Comparison of ENCODE assay signal across 8 mouse cellular contexts in the genomic region with DNA sequence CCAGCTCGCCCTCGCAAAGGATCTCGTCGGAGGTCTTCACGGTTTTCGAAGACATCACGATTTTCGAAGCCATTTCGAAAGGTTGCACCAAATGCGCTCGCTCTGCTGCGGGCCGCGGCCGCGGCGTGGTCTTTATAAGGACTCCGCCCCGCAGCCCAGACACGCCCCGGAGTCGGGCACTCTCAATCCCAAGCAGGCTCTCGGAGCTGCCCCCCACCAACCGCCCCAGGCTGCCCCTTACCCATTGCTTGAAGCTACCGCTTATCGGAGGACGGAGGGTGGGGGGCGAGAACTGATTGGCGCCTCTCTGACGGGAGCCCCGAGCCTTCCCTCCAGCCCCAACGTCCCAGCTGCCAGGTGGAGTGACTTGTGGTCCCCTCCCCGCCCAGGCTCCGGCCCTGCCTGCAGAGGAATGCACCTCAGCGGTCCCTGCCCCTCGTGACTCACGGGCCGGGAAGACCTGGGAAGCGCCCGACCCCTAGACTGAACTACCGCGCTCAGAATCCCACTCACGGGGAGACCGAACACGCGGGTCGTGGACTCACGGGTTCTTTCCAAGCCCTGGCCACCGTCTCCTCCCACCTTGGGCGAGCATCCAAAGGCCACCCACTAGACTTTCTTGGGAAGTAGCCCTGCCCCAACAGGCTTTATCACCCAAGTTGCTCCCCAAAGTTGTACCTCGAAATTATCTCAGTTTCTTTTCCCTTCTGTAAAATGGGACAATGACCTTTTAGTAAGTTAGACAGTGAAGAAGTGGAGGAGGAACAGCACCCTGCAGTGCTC. TPM values are rescaled to one million over a fixed set of nuclear protein-coding genes. Genes with fewer than 3 reads are reported as not detected.
DNase-seq lines count a peak whose midpoint lies in the region; ATAC-seq and TF ChIP-seq lines count a peak whose summit lies in the region.

A gene (minus strand): TSS at position 733 of the 783 bp plus-strand sequence.

- peak; percentile 13 for DNase-seq in thymus, postnatal 14 days
- DNase-seq in thymus, postnatal 25 days, result no peak
- peak; percentile 78 for DNase-seq in kidney, adult 18-20 months
- peak; percentile 51 for DNase-seq in lung, embryonic 14.5 days
- DNase-seq in spleen, postnatal 14 days (ENCODE audit: low spot score in 2 of 2), result no peak
- no peak for DNase-seq in thymus, postnatal 4 days

- no peaks in the 10 kb centered on the region for H3K9me3 ChIP-seq in forebrain, embryonic 12.5 days
- H3K9me3 ChIP-seq in lung, embryonic 14.5 days (ENCODE audit: low read depth, low read length), result no peaks in the 10 kb centered on the region
- H3K9me3 ChIP-seq in stomach, embryonic 15.5 days, result no peaks in the 10 kb centered on the region

- H3K4me2 ChIP-seq in forebrain, embryonic 12.5 days, result peak within 1 kb of the TSS; percentile 61
- H3K4me2 ChIP-seq in lung, embryonic 14.5 days, result peak within 1 kb of the TSS; percentile 89
- peak within 1 kb of the TSS; percentile 79 for H3K4me2 ChIP-seq in stomach, embryonic 15.5 days

- no peaks in the 10 kb centered on the region for H3K36me3 ChIP-seq in forebrain, embryonic 12.5 days (replicated peaks)
- no peaks in the 10 kb centered on the region for H3K36me3 ChIP-seq in lung, embryonic 14.5 days (ENCODE audit: insufficient read depth)
- no peaks in the 10 kb centered on the region for H3K36me3 ChIP-seq in stomach, embryonic 15.5 days

- no peak for TF ChIP-seq CTCF in lung, embryonic 14.5 days (IDR thresholded peaks at IDR 0.05; ENCODE audit: low read depth)

- H3K27me3 ChIP-seq in forebrain, embryonic 12.5 days, result peaks cover 73% of the 10 kb centered on the region
- peaks cover 43% of the 10 kb centered on the region for H3K27me3 ChIP-seq in lung, embryonic 14.5 days (ENCODE audit: insufficient read depth, low read length)
- peaks cover 30% of the 10 kb centered on the region for H3K27me3 ChIP-seq in stomach, embryonic 15.5 days (replicated peaks)

- WGBS in forebrain, embryonic 12.5 days, result 7% methylated on average over 51 of the region's 51 CpGs
- 2% methylated on average over 51 of the region's 51 CpGs for WGBS in lung, embryonic 14.5 days
- 2% methylated on average over 51 of the region's 51 CpGs for WGBS in stomach, embryonic 15.5 days

- H3K4me3 ChIP-seq in forebrain, embryonic 12.5 days (replicated peaks), result peak within 1 kb of the TSS; percentile 39
- peak within 1 kb of the TSS; percentile 47 for H3K4me3 ChIP-seq in lung, embryonic 14.5 days (ENCODE audit: low read depth, low read length)
- H3K4me3 ChIP-seq in stomach, embryonic 15.5 days (replicated peaks), result peak within 1 kb of the TSS; percentile 42

- peaks cover 14% of the 10 kb centered on the region for H3K4me1 ChIP-seq in forebrain, embryonic 12.5 days
- H3K4me1 ChIP-seq in lung, embryonic 14.5 days (ENCODE audit: insufficient read depth), result peaks cover 4% of the 10 kb centered on the region; the same call in 1 of the 2 replicates
- H3K4me1 ChIP-seq in stomach, embryonic 15.5 days, result peaks cover 7% of the 10 kb centered on the region; the same call in 1 of the 2 replicates

- ATAC-seq in forebrain, embryonic 12.5 days (ENCODE audit: low FRiP score), result peak; percentile 16; the same call in 1 of the 2 replicates
- ATAC-seq in lung, embryonic 14.5 days (ENCODE audit: insufficient read depth), result peak; percentile 25; the same call in 1 of the 2 replicates
- peak; percentile 32; the same call in 1 of the 2 replicates for ATAC-seq in stomach, embryonic 15.5 days (ENCODE audit: insufficient read depth, low FRiP score, low read depth)

- no peak within 1 kb of the TSS for H3K27ac ChIP-seq in forebrain, embryonic 12.5 days
- H3K27ac ChIP-seq in lung, embryonic 14.5 days (ENCODE audit: low read depth), result no peak within 1 kb of the TSS
- H3K27ac ChIP-seq in stomach, embryonic 15.5 days, result no peak within 1 kb of the TSS

- H3K9ac ChIP-seq in forebrain, embryonic 12.5 days, result peak within 1 kb of the TSS; percentile 5; the same call in 1 of the 2 replicates
- peak within 1 kb of the TSS; percentile 35 for H3K9ac ChIP-seq in lung, embryonic 14.5 days
- peak within 1 kb of the TSS; percentile 17; the same call in 1 of the 2 replicates for H3K9ac ChIP-seq in stomach, embryonic 15.5 days

RNA-seq across cellular contexts. Expression of the gene that starts here (rescaled TPM):
- 0.63 and 0.79 TPM in 2 replicates for polyA plus RNA-seq in forebrain, embryonic 12.5 days (2016; fragmentation: Nextera tagmentation; extraction: Ambion mirVana)
- 2.9 and 3.9 TPM in 2 replicates for polyA plus RNA-seq in lung, embryonic 14.5 days (2014; fragmentation: Nextera tagmentation; extraction: Ambion mirVana)
- 11.5 and 13.7 TPM in 2 replicates for polyA plus RNA-seq in stomach, embryonic 15.5 days (2015; fragmentation: Nextera tagmentation; extraction: Ambion mirVana)

Comparison
In these comparisons a context has a peak if more than half of its experiments do, and no peak if none do; other contexts are left out.
1. DNase-seq: peak in thymus, postnatal 14 days (single experiment), kidney, adult 18-20 months (single experiment) and lung, embryonic 14.5 days (single experiment); none in thymus, postnatal 25 days (single experiment), spleen, postnatal 14 days (0 of 2) and thymus, postnatal 4 days (single experiment).
2. Peak in ATAC-seq, H3K4me3 ChIP-seq, H3K9ac ChIP-seq and H3K4me2 ChIP-seq in forebrain, embryonic 12.5 days; RNA of the gene not detected or under 1 TPM.
3. Peak in every context shown above with its lines, with median percentiles within 50 percentile points of each other: ATAC-seq, H3K4me2 ChIP-seq, H3K4me3 ChIP-seq and H3K9ac ChIP-seq.